Mouse (Mus musculus) kidney, adult 2 months (tissue): ENCODE measurements around the gene Samd13. TPM values are rescaled to one million over a fixed set of nuclear protein-coding genes. Genes with fewer than 3 reads are reported as not detected.

ENCODE experiments used
- DNase-seq: peaks from one replicate; pipeline ENCODE4 v3.0.0; 2021
- H3K27ac ChIP-seq: fragments of 200-500 bp; 2 replicates; pipeline ENCODE4 v1.5.1; 2012; ENCODE audit warnings: low read depth, low read length, control low read depth, inconsistent platforms; ENCODE audit not compliant: insufficient read depth
- H3K27me3 ChIP-seq: fragments of 200-500 bp; replicated peaks from 2 replicates; pipeline ENCODE4 v1.6.1; 2012; ENCODE audit warnings: mild to moderate bottlenecking, moderate library complexity, low read length, inconsistent platforms; ENCODE audit not compliant: control insufficient read depth, insufficient read depth
- H3K36me3 ChIP-seq: fragments of 200-500 bp; 2 replicates; pipeline ENCODE4 v1.6.1; 2012; ENCODE audit warnings: mild to moderate bottlenecking, moderate library complexity, low read length, inconsistent platforms; ENCODE audit not compliant: control insufficient read depth, insufficient read depth
- H3K4me1 ChIP-seq: fragments of 200-500 bp; 2 replicates; pipeline ENCODE4 v1.6.1; 2011; ENCODE audit warnings: low read length; ENCODE audit not compliant: control insufficient read depth, insufficient read depth
- H3K4me3 ChIP-seq: fragments of 200-500 bp; 2 replicates; pipeline ENCODE4 v1.5.1; 2011; ENCODE audit warnings: mild to moderate bottlenecking, low read depth, low read length, control low read depth; ENCODE audit not compliant: insufficient read depth
- CTCF ChIP-seq: fragments of 200-500 bp; conservative IDR thresholded peaks from 2 replicates; pipeline ENCODE4 v1.5.1; 2011; ENCODE audit warnings: low read depth, mild to moderate bottlenecking, control low read depth, low read length, moderate library complexity, mixed read lengths; ENCODE audit not compliant: insufficient read depth, insufficient read length
- POLR2A ChIP-seq: fragments of 200-500 bp; IDR thresholded peaks from one replicate; pipeline ENCODE4 v1.6.1; 2011; ENCODE audit warnings: low read depth, low read length, control low read depth
- WGBS: fragments of 180-500 bp; shearing (Covaris S2); methylation state at CpG from one replicate; pipeline ENCODE4 v1.1.7; 2018; 5-methylcytosine and 5-hydroxymethylcytosine counted together
- polyA plus RNA-seq: library from polyadenylated mRNA; depleted of rRNA; stranded (reverse); fragments of >200 nt; gene quantifications from 2 replicates; pipeline ENCODE4 v1.2.3, GENCODE M21; 2012; rRNA removed

The Samd13 gene
- polyA plus RNA-seq: 0.11 and 0.27 TPM in 2 replicates

DNA sequence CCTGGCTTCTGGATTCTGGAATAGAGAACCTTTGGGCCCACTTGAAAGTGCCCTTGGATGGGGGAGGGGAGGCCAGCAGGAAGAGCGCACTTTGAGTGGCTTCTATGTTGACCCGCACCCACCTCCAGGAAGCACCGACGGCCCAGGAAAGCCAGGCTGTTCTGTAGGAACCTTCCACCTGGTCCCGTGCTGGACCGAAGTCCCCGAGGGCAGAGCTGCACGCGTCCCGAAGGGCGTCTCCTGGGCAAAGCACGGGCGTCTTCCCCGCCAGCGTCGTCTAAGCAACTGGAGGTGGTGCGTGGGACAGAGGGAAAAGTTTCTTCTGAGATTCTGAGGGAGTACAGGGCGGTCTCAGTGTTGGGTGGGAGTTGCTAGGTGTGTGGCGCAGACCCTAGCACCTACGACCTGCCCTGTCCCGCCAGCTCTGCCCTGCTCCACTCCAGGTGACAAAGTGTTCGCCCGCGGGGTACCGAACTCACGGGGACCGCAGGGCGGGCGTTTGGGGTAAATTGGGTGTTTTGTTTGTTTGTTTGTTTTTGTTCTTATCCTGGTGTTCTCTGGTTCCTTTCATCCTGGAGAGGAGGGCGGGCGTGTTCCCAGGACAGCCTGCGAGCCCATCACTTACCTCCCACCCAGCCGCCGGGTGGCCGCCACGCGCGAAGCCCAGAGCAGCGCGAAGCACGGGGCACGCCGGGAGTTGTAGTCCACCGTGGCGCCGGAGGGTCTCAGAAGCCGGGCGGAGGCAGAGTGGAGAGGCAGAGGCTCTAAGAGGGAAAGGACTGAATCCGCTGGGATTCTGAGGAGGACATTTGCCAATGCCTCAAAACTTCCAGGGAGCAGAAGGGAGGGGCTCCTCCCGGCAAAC lies at the start of gene Samd13:
TSS of gene Samd13 (minus strand) at position 782 of the 865 bp plus-strand sequence.
- Histone ChIP-seq H3K4me1 (no peaks in the 10 kb centered on the region; the same call in 1 of the 2 replicates), H3K27me3 (no peaks in the 10 kb centered on the region), H3K27ac (no peak within 1 kb of the TSS), H3K4me3 (peak within 1 kb of the TSS; percentile 58), H3K36me3 (no peaks in the 10 kb centered on the region)
- 2% methylated on average over 50 of the region's 50 CpGs for WGBS
- DNase-seq: peak; percentile 20
- no peak for TF ChIP-seq POLR2A
- TF ChIP-seq CTCF: no peak

DNA sequence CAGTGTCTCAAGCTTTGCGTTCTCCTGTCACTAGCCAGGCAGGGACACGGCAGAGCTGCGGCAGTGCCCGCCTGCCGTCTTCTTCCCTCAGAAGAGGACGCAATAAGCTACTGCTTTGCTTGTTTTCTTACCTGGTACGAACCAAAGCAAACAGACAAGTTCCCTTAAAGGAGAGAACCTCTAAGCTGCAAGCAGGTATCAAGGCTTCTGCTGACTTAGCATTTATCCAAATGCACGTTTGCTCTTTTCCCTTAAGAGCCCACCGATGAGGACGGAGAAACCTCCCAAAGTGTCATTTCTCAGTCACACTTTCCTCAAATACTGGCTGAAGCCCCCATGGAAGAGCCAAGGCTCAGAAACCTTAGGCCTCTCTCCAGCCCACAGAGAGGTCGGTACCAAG lies 46.1 kb upstream of the Samd13 start:
- Histone ChIP-seq H3K36me3 (peaks cover 2% of the 10 kb centered on the region), H3K4me1 (no peaks in the 10 kb centered on the region), H3K27ac (no peak overlapping the region), H3K27me3 (no peaks in the 10 kb centered on the region), H3K4me3 (no peak overlapping the region)
- WGBS: 94% methylated on average over 11 of the region's 11 CpGs
- no peak for TF ChIP-seq CTCF
- no peak for DNase-seq

DNA sequence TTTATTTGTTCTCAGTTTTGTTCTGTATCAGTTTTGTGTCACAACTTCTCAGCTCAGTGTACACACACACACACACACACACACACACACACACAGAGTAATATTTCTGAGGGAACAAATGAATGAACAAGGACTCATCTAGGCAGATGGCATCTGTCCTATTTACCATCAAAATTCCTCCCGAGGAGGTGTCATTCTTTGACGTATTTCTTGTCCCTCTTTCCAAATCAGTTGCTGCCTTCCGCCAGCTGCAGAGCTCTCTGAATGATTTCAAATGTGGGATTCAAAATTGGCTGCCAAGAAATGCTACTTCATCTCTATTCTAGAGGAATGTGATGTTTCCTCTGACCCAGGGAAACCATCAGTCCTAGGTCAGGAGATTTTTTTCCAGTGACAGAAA lies 37.6 kb upstream of the Samd13 start:
- TF ChIP-seq POLR2A: no peak
- no peak for TF ChIP-seq CTCF
- no peaks in the 10 kb centered on the region for H3K27me3 ChIP-seq
- H3K4me3 ChIP-seq: no peak overlapping the region
- H3K4me1 ChIP-seq: no peaks in the 10 kb centered on the region
- WGBS: 68% methylated on average over 3 of the region's 3 CpGs
- no peak overlapping the region for H3K27ac ChIP-seq
- DNase-seq: no peak
- H3K36me3 ChIP-seq: peaks cover under 1% of the 10 kb centered on the region; the same call in 1 of the 2 replicates

DNA sequence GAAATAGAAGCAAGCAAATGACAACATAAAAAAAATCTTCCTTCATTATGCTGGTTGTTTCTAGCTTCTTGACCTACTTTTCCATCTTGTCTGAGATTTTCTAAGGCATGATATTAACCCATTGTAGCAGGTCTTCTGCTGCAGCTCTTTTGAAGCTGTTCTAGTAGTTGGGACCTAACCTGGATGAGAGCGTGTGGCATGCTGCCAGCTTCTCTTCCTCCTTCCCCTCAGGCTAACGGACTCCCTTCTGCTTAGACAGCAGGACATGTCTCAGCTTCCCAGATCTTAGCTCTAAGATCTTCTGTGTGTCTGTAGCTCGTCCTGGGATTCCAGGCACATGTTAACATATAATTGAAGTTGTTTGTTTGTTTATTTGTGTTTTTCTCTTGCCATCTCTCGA lies 34.3 kb upstream of the Samd13 start:
- Histone ChIP-seq H3K27me3 (no peaks in the 10 kb centered on the region), H3K4me1 (no peaks in the 10 kb centered on the region), H3K36me3 (no peaks in the 10 kb centered on the region), H3K27ac (no peak overlapping the region), H3K4me3 (no peak overlapping the region)
- TF ChIP-seq POLR2A (no peak), CTCF (no peak)
- 71% methylated on average over 4 of the region's 4 CpGs for WGBS
- no peak for DNase-seq

DNA sequence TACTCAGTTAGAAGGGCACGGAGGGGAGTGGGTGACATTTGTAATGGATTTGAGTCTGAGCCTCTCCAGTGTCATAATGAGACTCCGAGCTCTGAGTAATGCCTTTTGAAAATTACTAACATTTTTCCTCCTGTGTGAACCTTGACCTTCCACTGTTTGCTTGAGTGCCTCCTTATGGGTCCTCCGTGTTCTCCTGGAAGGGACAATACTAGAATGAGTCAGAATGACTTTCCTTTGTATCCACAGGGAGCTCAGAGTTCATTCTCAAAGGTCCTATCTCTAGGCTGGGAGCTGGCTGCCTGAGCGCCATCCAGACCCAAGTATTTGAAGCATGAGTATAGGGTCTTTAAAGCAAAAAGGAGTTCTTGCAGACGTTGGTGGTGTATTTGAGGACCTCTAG lies 32.9 kb upstream of the Samd13 start:
- no peak overlapping the region for H3K4me3 ChIP-seq
- no peaks in the 10 kb centered on the region for H3K36me3 ChIP-seq
- H3K4me1 ChIP-seq: no peaks in the 10 kb centered on the region
- DNase-seq: peak; percentile 15
- no peak for TF ChIP-seq POLR2A
- TF ChIP-seq CTCF: no peak
- 62% methylated on average over 5 of the region's 5 CpGs for WGBS
- no peaks in the 10 kb centered on the region for H3K27me3 ChIP-seq
- H3K27ac ChIP-seq: no peak overlapping the region

DNA sequence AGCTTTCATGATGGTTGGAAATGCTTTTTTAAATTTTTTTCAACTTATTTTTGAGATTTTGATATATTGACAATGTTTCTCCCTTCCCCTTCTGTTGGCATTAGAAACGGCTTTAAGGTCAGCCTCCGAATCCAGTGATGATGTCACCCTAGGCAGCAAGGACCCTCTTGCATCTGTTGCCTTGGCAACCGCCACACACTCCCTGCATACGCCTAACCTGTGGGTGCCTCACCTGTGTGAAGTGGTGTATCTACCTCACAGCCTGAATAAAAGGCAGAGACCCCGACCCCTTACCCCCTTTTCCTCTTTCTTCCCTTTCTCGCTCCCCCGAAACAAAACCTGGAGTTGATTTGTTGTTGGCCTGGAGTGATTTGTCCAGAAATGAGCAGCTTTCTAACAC lies 26.9 kb upstream of the Samd13 start:
- TF ChIP-seq POLR2A (no peak), CTCF (no peak)

DNA sequence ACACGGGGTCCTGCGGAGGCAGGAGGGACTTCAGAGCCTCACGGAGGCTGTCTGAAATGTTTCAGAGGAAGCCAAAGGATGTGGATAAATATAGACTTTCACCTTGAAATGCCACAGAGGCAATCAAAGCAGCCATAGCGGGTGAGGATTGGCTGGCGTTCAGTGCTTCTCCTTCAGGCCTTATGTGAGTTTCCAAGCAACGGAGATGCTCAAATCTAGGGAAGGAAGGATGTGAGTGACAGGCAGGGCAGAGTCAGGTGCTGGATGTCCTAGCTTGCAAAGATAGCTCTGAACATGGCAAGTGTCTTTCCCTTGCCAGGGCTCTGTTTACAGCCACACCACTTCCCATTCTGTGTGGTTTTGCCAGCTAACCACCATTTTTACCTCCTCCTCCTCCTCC lies 26.2 kb upstream of the Samd13 start:
- Histone ChIP-seq H3K27ac (no peak overlapping the region), H3K36me3 (no peaks in the 10 kb centered on the region), H3K27me3 (no peaks in the 10 kb centered on the region), H3K4me3 (no peak overlapping the region), H3K4me1 (no peaks in the 10 kb centered on the region)
- DNase-seq: no peak
- TF ChIP-seq CTCF (no peak), POLR2A (no peak)
- WGBS: 62% methylated on average over 6 of the region's 6 CpGs

More for the DNA sequence above, 26.9 kb upstream of the Samd13 start:
- no peak for DNase-seq
- Histone ChIP-seq H3K4me3 (no peak overlapping the region), H3K4me1 (no peaks in the 10 kb centered on the region), H3K27me3 (no peaks in the 10 kb centered on the region), H3K27ac (no peak overlapping the region), H3K36me3 (no peaks in the 10 kb centered on the region)
- 78% methylated on average over 7 of the region's 7 CpGs for WGBS
